Mouse (Mus musculus) kidney, adult 2 months (tissue): ENCODE measurements around the gene Asap2. TPM values are rescaled to one million over a fixed set of nuclear protein-coding genes. Genes with fewer than 3 reads are reported as not detected.
A peak's percentile ranks its signal among the peaks of the same experiment; 100 is the strongest.

Experiments
- DNase-seq: peaks from one replicate; pipeline ENCODE4 v3.0.0; 2021
- H3K27ac ChIP-seq: fragments of 200-500 bp; 2 replicates; pipeline ENCODE4 v1.5.1; 2012; ENCODE audit warnings: low read depth, low read length, control low read depth, inconsistent platforms; ENCODE audit not compliant: insufficient read depth
- H3K27me3 ChIP-seq: fragments of 200-500 bp; replicated peaks from 2 replicates; pipeline ENCODE4 v1.6.1; 2012; ENCODE audit warnings: mild to moderate bottlenecking, moderate library complexity, low read length, inconsistent platforms; ENCODE audit not compliant: control insufficient read depth, insufficient read depth
- H3K36me3 ChIP-seq: fragments of 200-500 bp; 2 replicates; pipeline ENCODE4 v1.6.1; 2012; ENCODE audit warnings: mild to moderate bottlenecking, moderate library complexity, low read length, inconsistent platforms; ENCODE audit not compliant: control insufficient read depth, insufficient read depth
- H3K4me1 ChIP-seq: fragments of 200-500 bp; 2 replicates; pipeline ENCODE4 v1.6.1; 2011; ENCODE audit warnings: low read length; ENCODE audit not compliant: control insufficient read depth, insufficient read depth
- H3K4me3 ChIP-seq: fragments of 200-500 bp; 2 replicates; pipeline ENCODE4 v1.5.1; 2011; ENCODE audit warnings: mild to moderate bottlenecking, low read depth, low read length, control low read depth; ENCODE audit not compliant: insufficient read depth
- CTCF ChIP-seq: fragments of 200-500 bp; conservative IDR thresholded peaks from 2 replicates; pipeline ENCODE4 v1.5.1; 2011; ENCODE audit warnings: low read depth, mild to moderate bottlenecking, control low read depth, low read length, moderate library complexity, mixed read lengths; ENCODE audit not compliant: insufficient read depth, insufficient read length
- POLR2A ChIP-seq: fragments of 200-500 bp; IDR thresholded peaks from one replicate; pipeline ENCODE4 v1.6.1; 2011; ENCODE audit warnings: low read depth, low read length, control low read depth
- WGBS: fragments of 180-500 bp; shearing (Covaris S2); methylation state at CpG from one replicate; pipeline ENCODE4 v1.1.7; 2018; 5-methylcytosine and 5-hydroxymethylcytosine counted together
- polyA plus RNA-seq: library from polyadenylated mRNA; depleted of rRNA; stranded (reverse); fragments of >200 nt; gene quantifications from 2 replicates; pipeline ENCODE4 v1.2.3, GENCODE M21; 2012

Gene Asap2
- polyA plus RNA-seq, 1 experiment, result 8.2 TPM

- TF ChIP-seq CTCF (no peak), POLR2A (no peak)
- Histone ChIP-seq H3K4me1 (no peaks in the 10 kb centered on the region), H3K27ac (no peak overlapping the region), H3K4me3 (no peak overlapping the region), H3K27me3 (no peaks in the 10 kb centered on the region), H3K36me3 (no peaks in the 10 kb centered on the region; the same call in 1 of the 2 replicates)
- DNase-seq, result no peak
- 64% methylated on average over 11 of the region's 11 CpGs for WGBS
Observed at GRCm38 (mm10) chr12:21217776-21218444, 227.7 kb downstream of the Asap2 start.

- H3K36me3 ChIP-seq, result no peaks in the 10 kb centered on the region
- 85% methylated on average over 1 of the region's 1 CpGs for WGBS
- H3K27ac ChIP-seq, result no peak overlapping the region
- no peak for DNase-seq
- no peak overlapping the region for H3K4me3 ChIP-seq
- no peaks in the 10 kb centered on the region for H3K4me1 ChIP-seq
- TF ChIP-seq POLR2A (no peak), CTCF (no peak)
- no peaks in the 10 kb centered on the region for H3K27me3 ChIP-seq
Observed at GRCm38 (mm10) chr12:21220596-21220995, 230.3 kb downstream of the Asap2 start.

- Histone ChIP-seq H3K27ac (no peak overlapping the region), H3K36me3 (no peaks in the 10 kb centered on the region), H3K4me3 (no peak overlapping the region), H3K4me1 (peaks cover 9% of the 10 kb centered on the region), H3K27me3 (no peaks in the 10 kb centered on the region)
- 85% methylated on average over 4 of the region's 4 CpGs for WGBS
- DNase-seq, result no peak
- TF ChIP-seq CTCF, result no peak
- no peak for TF ChIP-seq POLR2A
Observed at GRCm38 (mm10) chr12:21223923-21224322, 233.7 kb downstream of the Asap2 start.

GRCm38 (mm10) chr12:21225358-21225757 lies 235.1 kb downstream of the Asap2 start:
- peak; percentile 48 for DNase-seq
- Histone ChIP-seq H3K27ac (peak overlapping the region; percentile 2; the same call in 1 of the 2 replicates), H3K4me1 (peaks cover 9% of the 10 kb centered on the region), H3K4me3 (no peak overlapping the region), H3K36me3 (no peaks in the 10 kb centered on the region), H3K27me3 (no peaks in the 10 kb centered on the region)
- 56% methylated on average over 8 of the region's 8 CpGs for WGBS
- no peak for TF ChIP-seq CTCF
- TF ChIP-seq POLR2A, result no peak

GRCm38 (mm10) chr12:21226316-21226715 lies 236.1 kb downstream of the Asap2 start:
- Histone ChIP-seq H3K27ac (no peak overlapping the region), H3K27me3 (no peaks in the 10 kb centered on the region), H3K36me3 (no peaks in the 10 kb centered on the region), H3K4me3 (no peak overlapping the region), H3K4me1 (peaks cover 9% of the 10 kb centered on the region)
- DNase-seq, result no peak
- TF ChIP-seq POLR2A (no peak), CTCF (no peak)
- 78% methylated on average over 9 of the region's 9 CpGs for WGBS

GRCm38 (mm10) chr12:21227076-21227980 lies 237.1 kb downstream of the Asap2 start:
- Histone ChIP-seq H3K4me1 (peaks cover 9% of the 10 kb centered on the region), H3K36me3 (no peaks in the 10 kb centered on the region), H3K27me3 (no peaks in the 10 kb centered on the region), H3K4me3 (no peak overlapping the region), H3K27ac (peak overlapping the region; percentile 41; the same call in 1 of the 2 replicates)
- TF ChIP-seq POLR2A (no peak), CTCF (peak; percentile 10; the same call in 1 of the 2 replicates)
- 42% methylated on average over 6 of the region's 6 CpGs for WGBS
- peak; percentile 95 for DNase-seq

GRCm38 (mm10) chr12:21228650-21229049 lies 238.4 kb downstream of the Asap2 start:
- no peak overlapping the region for H3K27ac ChIP-seq
- H3K36me3 ChIP-seq, result no peaks in the 10 kb centered on the region
- WGBS, result 92% methylated on average over 4 of the region's 4 CpGs
- H3K4me1 ChIP-seq, result peaks cover 9% of the 10 kb centered on the region
- no peak for TF ChIP-seq CTCF
- TF ChIP-seq POLR2A, result no peak
- DNase-seq, result no peak
- no peaks in the 10 kb centered on the region for H3K27me3 ChIP-seq
- H3K4me3 ChIP-seq, result no peak overlapping the region
